Mouse (Mus musculus) heart, postnatal 14 days (tissue): Measurements from ENCODE around the gene Pdha2. TPM values are rescaled to one million over a fixed set of nuclear protein-coding genes. Genes with fewer than 3 reads are reported as not detected.

Experiments used
- DNase-seq, 2 experiments: peaks; one replicate each; pipeline ENCODE4 v3.0.0; 2021 to 2022
- intact Hi-C: fragments of 180-260 bp; cut with DNase I; formaldehyde crosslinking; loops from one replicate; pipeline ENCODE4 v1.15.1; 2025
- long read RNA-seq, 2 experiments: library from polyadenylated mRNA; stranded (forward); transcript quantifications; one replicate each; pipeline ENCODE4 v2.0.0; 2021
- total RNA-seq, 2 experiments: library from RNA; stranded (reverse); gene quantifications; 2 replicates each; pipeline ENCODE4 v1.2.3; 2021

Gene Pdha2
- total RNA-seq, result not detected
- long read RNA-seq, experiment 1, result 0 reads
- long read RNA-seq, experiment 2, result 0 reads

DNA sequence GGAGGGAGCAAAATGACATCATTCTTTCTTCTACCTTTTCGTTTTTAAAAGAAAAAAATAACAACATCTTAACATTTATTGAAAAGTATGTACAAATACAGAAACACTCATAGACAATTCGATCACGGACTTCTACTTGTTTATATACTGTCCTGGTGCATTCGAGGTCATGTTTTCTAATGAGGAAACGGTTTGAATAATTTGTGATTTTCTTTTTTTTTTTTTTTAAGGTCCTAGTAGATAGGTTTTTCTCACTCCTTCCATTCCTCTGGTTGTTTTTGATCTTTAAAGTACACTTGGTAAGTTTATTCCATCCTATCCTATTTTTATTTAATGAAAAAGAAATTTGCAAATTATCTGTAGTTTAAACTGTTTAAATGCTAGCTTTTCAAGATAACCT, at the start of gene Pdha2:
Pdha2 (minus strand) TSS at position 101 of the 400 bp plus-strand sequence.
- intact Hi-C loops, result no loop called here
- no peak for DNase-seq

DNA sequence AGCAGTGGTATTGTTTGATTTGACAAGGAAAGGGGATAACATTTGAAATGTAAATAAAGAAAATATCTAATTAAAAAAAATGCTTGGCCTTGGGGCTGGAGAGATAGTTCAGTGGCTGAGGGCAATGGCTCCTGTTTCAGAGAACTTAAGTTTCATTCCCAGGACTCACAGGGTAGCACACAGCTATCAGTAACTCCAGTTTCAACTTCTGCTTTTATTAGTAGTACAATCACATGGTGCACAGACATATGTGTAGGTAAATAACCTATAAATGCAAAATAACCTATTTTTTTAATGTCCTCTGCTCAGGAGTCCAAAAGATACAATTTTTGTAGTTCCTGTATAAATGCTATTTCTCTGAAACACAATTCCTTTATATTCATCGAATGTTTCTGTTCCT, 48.4 kb upstream of the Pdha2 start:
- intact Hi-C loops, result no loop called here
- DNase-seq, result no peak

DNA sequence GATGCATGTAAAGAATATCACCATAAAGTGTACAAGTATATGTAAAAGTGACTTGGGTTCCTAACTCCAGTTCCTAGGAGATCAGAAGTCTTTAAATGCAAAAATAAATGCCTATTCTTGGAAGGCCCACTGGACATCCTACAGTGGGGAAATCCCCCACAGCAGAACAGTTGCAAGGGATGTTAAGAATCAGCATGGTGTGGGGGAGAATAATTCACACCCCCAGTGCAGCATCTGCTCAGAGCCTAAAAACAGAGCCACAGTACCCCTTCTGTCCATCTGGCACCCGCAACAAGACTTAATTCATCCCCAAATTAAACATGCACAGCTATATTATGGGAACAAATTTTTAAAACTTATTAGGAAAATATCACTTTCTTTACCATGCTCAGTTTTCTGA, 39.3 kb upstream of the Pdha2 start:
- no peak for DNase-seq
- intact Hi-C loops, result no loop called here

DNA sequence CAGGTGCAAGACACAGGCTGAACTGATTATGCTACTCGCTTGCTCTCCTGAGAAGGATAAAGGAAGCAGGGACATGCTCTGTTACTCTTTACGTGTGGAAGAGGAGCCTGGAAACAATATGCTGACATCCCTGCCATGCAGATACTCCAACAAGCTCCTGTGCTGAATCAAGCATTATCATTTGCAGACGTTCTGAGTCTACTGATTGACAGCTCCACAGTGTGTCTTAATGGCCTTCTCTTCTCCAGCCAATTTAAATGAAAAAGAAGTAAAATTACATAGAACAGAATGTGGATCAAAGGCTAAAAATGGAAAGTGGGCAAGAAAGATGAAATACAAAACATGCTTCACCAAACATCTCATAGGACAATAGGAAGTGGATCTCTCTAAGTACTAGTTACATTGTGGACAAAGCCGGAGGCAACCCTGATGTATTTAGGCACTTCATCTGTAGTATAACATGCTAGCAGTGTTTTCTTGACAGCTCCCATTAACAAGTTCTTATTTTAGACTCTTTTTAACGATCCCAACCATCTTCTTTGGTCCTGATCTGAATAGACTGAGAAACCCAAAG, 32.7 kb upstream of the Pdha2 start:
- intact Hi-C loops, result no loop called here
- no peak for DNase-seq

DNA sequence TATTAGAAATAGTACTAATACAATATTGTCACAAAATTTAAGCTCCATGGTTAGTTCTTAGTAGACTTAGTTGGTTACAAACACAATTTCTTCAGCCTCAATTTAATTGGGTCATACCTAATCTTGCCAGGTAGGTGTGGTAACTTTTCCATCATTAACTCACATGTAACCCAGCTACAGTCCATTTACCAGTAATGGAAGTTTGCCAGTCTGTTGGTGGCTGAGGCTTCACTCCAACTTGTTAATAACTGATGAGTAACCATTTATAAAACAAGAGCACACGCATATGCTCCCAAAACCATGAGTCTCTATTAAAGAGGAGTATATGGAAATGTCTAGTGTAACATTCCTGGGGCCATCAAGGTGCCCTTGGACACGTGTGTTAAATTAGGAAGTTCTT, 25.9 kb upstream of the Pdha2 start:
- intact Hi-C loops, result no loop called here
- no peak for DNase-seq

DNA sequence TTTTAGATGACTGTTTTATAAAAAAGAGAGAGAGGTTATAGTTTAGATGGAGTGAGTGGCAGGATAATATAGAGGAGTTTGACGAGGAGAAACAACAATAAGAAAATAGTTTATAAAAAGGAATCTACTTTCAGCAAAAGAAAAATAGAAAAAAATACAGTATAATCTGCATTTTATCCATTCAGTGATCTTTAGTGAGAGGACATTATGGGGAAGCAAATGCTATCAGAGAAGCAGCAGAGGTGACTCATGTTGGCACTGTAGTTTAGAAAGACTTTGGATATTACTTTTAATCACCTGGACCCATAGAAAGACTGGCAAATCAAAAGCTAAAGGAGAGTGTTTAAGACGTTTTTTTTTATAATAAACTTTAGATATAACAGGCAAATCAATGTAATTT, 17.0 kb upstream of the Pdha2 start:
- DNase-seq, result no peak
- intact Hi-C loops, result no loop called here

DNA sequence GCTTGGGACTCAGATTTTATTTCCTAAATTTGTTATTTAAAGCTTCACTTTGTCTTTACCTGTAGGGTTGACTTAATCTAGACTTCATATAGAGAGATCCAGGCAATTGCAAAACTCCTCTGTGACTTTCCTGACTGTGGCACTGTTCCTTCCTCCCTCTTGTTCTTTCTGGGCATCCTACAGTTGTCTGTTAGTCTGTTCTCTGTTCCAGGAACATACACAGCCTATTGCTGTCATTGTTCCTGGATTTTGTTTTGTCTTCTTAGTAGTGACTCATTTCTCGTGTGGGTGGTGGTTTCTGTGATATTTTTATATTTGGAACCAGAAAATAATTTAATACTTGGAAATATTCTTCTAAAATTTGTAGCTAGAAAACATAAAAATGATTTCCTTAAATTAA, 10.2 kb upstream of the Pdha2 start:
- intact Hi-C loops, result no loop called here
- DNase-seq, result no peak

DNA sequence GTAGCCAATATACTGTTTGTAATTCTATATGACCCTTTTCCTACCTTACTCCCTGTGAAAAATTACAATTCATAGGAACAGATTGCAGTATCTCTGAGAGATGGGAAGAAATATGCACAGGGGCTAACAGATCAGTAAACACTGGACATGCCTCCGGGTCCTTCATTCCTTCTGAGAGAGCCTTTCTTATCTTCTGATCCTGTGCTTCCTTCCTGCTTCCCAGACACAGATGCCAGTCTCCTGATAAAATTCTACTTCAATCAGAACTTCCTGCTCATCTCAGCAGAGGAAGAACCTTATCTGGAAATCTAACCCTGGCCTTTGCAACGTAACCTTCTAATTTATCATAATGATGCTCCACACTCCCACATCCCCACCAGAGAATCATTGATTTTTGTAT, 6.4 kb upstream of the Pdha2 start:
- DNase-seq, result no peak
- intact Hi-C loops, result no loop called here

DNA sequence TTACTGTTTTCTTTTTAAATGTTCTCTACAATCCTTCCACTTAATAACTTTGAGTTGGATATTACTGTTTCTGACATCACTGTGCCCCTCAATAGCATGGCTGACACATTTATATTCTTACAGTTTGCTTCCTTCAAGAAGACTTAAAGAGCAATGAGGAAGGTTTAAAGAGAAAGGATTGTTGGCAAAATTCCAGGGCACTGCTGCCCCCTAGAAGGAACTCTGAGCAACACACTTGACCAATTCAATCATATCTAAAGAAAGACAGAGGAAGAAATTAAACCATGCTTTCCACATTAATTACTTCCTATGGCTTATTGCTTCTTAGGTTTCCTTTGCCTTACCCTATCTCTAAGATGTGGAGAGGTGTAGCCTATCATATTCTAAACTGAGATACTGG, 4.8 kb upstream of the Pdha2 start:
- intact Hi-C loops, result no loop called here
- DNase-seq, result no peak

DNA sequence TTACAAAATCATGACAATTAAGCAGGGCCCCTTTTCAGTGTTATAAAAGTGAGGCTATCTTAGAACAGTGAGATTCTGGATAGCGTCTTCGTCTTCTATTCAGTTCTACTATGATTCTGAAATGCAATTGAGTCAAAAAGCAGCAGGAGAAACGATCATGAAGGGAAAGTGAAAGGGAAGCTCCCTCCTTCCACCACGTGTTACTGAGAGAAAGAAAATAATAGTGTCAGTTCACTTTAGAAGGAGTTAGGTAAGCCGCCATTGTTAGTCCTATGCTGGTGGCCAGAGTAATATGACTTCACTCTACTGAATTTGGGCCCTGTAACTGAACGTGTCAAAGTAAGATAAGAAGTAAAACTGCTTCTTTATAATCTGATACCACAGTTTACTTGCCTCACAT, 4.1 kb upstream of the Pdha2 start:
- intact Hi-C loops, result no loop called here
- DNase-seq, result no peak

DNA sequence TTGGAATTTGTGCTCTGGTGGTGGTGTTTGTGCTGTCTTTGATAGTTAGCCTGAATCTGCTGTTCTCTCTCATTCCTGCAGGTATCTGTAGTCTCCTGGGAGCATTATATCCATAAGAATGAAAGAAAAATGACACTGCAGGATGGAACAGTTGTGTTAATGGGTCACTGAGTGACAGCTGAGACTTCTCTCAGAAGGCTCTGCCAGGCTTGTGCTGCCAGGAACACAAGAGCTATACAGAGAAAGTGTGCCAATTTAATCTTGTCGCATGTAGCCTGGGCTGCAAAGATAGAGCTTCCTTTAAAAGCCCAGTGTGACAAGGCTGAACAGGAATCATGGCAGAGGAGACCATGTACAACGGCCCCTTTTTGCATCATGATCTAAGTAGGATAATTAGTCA, 2.6 kb upstream of the Pdha2 start:
- no peak for DNase-seq
- intact Hi-C loops, result no loop called here

DNA sequence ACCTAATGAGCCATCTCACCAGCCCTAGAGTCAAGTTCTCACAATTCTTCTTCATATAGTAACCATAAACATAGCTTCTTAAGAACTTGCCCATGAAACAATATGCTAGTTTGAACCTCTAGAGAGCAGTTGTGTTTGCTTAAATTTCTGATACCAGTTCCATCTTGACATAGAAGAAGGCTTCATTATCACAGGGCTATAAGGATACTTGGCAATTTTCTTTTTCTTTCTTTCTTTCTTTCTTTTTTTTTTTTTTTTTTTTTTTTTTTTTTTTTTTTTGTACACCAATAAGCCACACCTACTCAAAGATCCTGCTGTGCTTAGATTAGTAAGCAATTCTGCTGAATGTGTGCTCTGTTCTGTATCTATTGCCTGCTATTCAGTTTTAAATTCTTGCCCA, 2.0 kb upstream of the Pdha2 start:
- intact Hi-C loops, result no loop called here
- DNase-seq, result no peak

DNA sequence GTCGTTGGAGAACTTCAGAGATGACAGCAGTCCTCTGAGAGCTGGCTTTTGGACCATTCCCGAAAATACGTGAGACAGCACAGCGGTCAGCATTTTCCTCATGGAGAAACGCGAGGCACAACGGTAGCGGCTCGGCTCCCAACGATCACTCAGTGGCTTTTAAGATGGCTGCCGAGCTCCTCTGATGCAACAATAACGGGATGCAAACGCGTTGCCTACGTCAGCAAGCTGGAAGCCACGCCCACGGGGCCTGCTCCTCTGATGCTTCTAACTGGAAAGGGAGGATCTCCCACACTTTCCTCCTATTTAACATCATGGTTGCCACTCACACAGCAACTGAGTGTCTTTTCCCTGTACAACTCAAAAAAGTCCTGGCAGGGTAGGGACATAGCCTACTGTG, 511 bp downstream of the Pdha2 start:
- intact Hi-C loops, result no loop called here
- DNase-seq, result no peak

DNA sequence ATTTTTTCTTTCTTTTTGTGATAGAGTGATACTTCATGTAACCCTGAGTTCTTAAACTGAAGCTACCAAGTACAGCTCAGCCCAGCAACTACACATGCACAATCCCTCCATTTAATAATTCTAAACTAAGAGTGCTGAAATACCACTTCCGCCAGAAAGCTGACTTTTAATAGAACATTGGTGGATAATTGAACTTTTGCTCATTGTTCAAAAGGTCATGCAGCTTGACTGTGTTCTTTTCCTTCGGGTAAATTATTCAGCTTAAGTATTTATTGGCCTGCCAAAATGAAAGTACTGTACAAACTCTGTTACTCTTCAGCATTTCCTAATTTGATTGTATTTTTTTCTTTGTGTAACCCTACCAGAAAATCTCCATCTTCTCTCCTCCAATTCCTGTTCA, 10.4 kb downstream of the Pdha2 start:
- no peak for DNase-seq
- intact Hi-C loops, result no loop called here

DNA sequence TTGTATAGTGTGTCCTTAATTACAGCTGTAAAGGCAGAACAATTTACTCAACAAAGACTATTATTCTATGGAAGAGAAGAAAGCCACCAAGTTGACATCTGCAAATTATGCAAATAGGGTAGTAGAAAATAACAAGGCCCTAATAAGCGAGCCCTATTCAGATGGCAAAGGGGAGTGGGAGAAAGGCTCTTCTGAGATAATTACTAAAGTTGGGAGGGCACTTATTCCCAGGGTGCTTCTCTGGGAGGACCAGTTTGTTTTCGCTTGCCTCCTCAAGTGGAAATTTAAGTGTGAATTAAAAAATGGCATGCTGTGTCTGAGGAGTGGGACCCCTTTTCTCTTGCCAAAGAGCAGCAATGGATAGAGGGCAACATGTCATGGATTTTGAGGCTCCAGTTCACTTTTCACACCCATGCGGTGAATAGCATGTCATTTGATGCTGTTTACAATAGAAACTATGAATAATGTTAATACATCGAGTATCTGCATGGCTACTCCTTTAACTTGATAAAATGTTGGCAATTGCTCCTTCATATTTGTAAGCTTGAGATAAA, 14.8 kb downstream of the Pdha2 start:
- intact Hi-C loops, result no loop called here
- no peak for DNase-seq

DNA sequence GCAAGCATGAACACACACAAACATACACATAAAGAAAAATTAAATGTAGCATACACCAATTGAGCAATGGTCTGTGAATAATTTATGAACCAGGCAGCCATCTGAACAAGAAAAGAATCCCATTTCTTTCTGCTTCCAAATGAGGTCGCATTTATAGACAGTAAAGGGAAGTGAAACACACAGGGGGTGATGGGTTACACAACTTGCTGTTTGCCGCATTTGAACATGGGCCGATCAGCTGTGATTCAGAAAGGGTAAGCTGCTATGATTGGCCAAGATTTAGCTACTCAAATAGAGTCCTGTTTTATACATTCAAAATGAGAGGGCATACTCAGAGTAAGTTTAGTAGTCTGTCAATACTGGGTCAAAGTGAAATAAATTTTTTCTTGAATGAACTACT, 20.5 kb downstream of the Pdha2 start:
- intact Hi-C loops, result no loop called here
- DNase-seq, result no peak

DNA sequence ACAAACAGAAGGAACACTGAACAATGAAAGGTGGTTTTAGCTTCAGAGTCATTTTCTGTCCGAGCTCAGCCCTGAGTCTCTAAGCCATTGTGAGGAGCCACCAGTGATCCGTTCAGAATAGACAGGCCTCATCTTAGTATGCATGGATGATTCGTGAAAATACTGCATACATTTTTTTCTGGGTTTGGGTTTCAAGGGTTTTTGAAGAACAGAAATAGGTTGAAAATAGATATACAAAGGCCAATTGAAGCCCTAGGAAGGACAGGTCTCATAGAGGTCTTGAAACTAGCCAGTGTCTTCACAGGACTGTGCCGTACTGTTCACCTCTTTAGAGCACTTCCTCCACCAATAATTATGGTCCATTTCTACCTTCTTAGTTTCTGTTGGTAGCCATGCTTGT, 21.7 kb downstream of the Pdha2 start:
- no peak for DNase-seq
- intact Hi-C loops, result no loop called here

DNA sequence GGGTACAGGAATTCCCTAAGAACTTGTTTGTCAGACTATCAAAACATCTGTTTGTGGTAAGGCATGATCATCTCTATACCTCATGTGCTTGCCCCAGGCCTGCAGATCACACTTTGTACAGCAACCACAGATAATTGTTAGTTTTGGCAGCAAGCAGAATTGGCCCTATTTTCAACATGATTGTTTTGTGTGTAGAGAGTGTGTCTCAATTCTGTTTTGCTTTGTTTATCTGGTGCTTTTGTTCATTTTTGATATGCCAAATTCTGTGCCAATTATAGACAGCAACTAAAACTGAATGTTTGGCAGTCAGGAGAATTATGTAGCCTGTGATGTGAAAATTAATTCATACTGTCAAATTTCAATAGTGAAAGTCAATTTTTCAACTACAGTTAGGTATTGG, 51.2 kb downstream of the Pdha2 start:
- intact Hi-C loops, result no loop called here

More for the DNA sequence above, 51.2 kb downstream of the Pdha2 start:
- no peak for DNase-seq
